In genomic region chr1:86703300-86703964, GRCm38 (mm10) we compare ENCODE assay signal across 7 mouse cellular contexts. TPM values are rescaled to one million over a fixed set of nuclear protein-coding genes. Genes with fewer than 3 reads are reported as not detected.
DNase-seq lines count a peak whose midpoint lies in the region; ATAC-seq and TF ChIP-seq lines count a peak whose summit lies in the region.

TSS of gene Dis3l2 (plus strand) at chr1:86703808.

- no peaks in the 10 kb centered on the region for H3K27me3 ChIP-seq in embryonic facial prominence, embryonic 12.5 days
- H3K27me3 ChIP-seq in kidney, adult 2 months (replicated peaks; ENCODE audit: control insufficient read depth, insufficient read depth, low read length) = no peaks in the 10 kb centered on the region
- no peaks in the 10 kb centered on the region for H3K27me3 ChIP-seq in limb, embryonic 12.5 days
- H3K27me3 ChIP-seq in midbrain, embryonic 15.5 days (replicated peaks) = no peaks in the 10 kb centered on the region
- no peaks in the 10 kb centered on the region for H3K27me3 ChIP-seq in spleen, adult 2 months (ENCODE audit: control insufficient read depth, insufficient read depth, low read length)

- H3K9ac ChIP-seq in embryonic facial prominence, embryonic 12.5 days = peak within 1 kb of the TSS; percentile 90
- H3K9ac ChIP-seq in limb, embryonic 12.5 days (replicated peaks) = peak within 1 kb of the TSS; percentile 92
- H3K9ac ChIP-seq in midbrain, embryonic 15.5 days = peak within 1 kb of the TSS; percentile 83

- H3K36me3 ChIP-seq in embryonic facial prominence, embryonic 12.5 days = no peaks in the 10 kb centered on the region
- H3K36me3 ChIP-seq in kidney, adult 2 months (ENCODE audit: control insufficient read depth, insufficient read depth, low read length) = no peaks in the 10 kb centered on the region
- no peaks in the 10 kb centered on the region for H3K36me3 ChIP-seq in limb, embryonic 12.5 days
- H3K36me3 ChIP-seq in midbrain, embryonic 15.5 days (replicated peaks) = no peaks in the 10 kb centered on the region
- H3K36me3 ChIP-seq in spleen, adult 2 months (ENCODE audit: control insufficient read depth, insufficient read depth, low read length) = no peaks in the 10 kb centered on the region

- peak; percentile 87 for DNase-seq in adrenal gland, postnatal 25 days
- peak; percentile 88 to 90 for DNase-seq in heart, adult 18-20 months
- DNase-seq in kidney, adult 2 months = peak; percentile 93
- DNase-seq in spleen, adult 2 months (ENCODE audit: low read depth in 1 of 2, low spot score in 2 of 2) = peak; percentile 39 to 77

- peak; percentile 88 for ATAC-seq in embryonic facial prominence, embryonic 12.5 days (ENCODE audit: insufficient number of reproducible peaks, insufficient read depth, low FRiP score, low TSS enrichment)
- peak; percentile 85 for ATAC-seq in limb, embryonic 12.5 days (ENCODE audit: insufficient number of reproducible peaks, insufficient read depth, low FRiP score, low TSS enrichment, low read depth)
- peak; percentile 97 for ATAC-seq in midbrain, embryonic 15.5 days (replicated peaks)

- no peak for TF ChIP-seq CTCF in kidney, adult 2 months (conservative IDR thresholded peaks at IDR 0.05; ENCODE audit: insufficient read depth, insufficient read length, low read depth, low read length)
- TF ChIP-seq CTCF in spleen, adult 2 months (IDR thresholded peaks at IDR 0.05; ENCODE audit: extremely low read depth, insufficient read depth, insufficient read length, insufficient replicate concordance) = no peak

- H3K4me1 ChIP-seq in embryonic facial prominence, embryonic 12.5 days = peaks cover 14% of the 10 kb centered on the region; the same call in 1 of the 2 replicates
- H3K4me1 ChIP-seq in kidney, adult 2 months (ENCODE audit: control insufficient read depth, insufficient read depth, low read length) = peaks cover 4% of the 10 kb centered on the region; the same call in 1 of the 2 replicates
- peaks cover 11% of the 10 kb centered on the region for H3K4me1 ChIP-seq in limb, embryonic 12.5 days (replicated peaks)
- H3K4me1 ChIP-seq in midbrain, embryonic 15.5 days = peaks cover 28% of the 10 kb centered on the region
- peaks cover 4% of the 10 kb centered on the region; the same call in 1 of the 2 replicates for H3K4me1 ChIP-seq in spleen, adult 2 months (ENCODE audit: control insufficient read depth, insufficient read depth, insufficient read length)

- 3% methylated on average over 51 of the region's 54 CpGs for WGBS in embryonic facial prominence, embryonic 12.5 days
- WGBS in kidney, adult 2 months = 2% methylated on average over 53 of the region's 54 CpGs
- WGBS in limb, embryonic 12.5 days = 2% methylated on average over 53 of the region's 54 CpGs
- WGBS in midbrain, embryonic 15.5 days = 3% methylated on average over 42 of the region's 54 CpGs
- 4% methylated on average over 54 of the region's 54 CpGs for WGBS in spleen, adult 2 months

- H3K4me2 ChIP-seq in embryonic facial prominence, embryonic 12.5 days (replicated peaks) = peak within 1 kb of the TSS; percentile 79
- H3K4me2 ChIP-seq in limb, embryonic 12.5 days = peak within 1 kb of the TSS; percentile 78
- H3K4me2 ChIP-seq in midbrain, embryonic 15.5 days = peak within 1 kb of the TSS; percentile 83

- H3K27ac ChIP-seq in embryonic facial prominence, embryonic 12.5 days = peak within 1 kb of the TSS; percentile 90
- peak within 1 kb of the TSS; percentile 80 for H3K27ac ChIP-seq in kidney, adult 2 months (ENCODE audit: insufficient read depth, low read depth, low read length)
- H3K27ac ChIP-seq in limb, embryonic 12.5 days = peak within 1 kb of the TSS; percentile 90
- H3K27ac ChIP-seq in midbrain, embryonic 15.5 days = peak within 1 kb of the TSS; percentile 87
- H3K27ac ChIP-seq in spleen, adult 2 months (ENCODE audit: insufficient read depth, low read length) = peak within 1 kb of the TSS; percentile 34

- H3K4me3 ChIP-seq in embryonic facial prominence, embryonic 12.5 days = peak within 1 kb of the TSS; percentile 89
- H3K4me3 ChIP-seq in kidney, adult 2 months (ENCODE audit: insufficient read depth, low read depth, low read length) = peak within 1 kb of the TSS; percentile 65
- H3K4me3 ChIP-seq in limb, embryonic 12.5 days (replicated peaks) = peak within 1 kb of the TSS; percentile 92
- peak within 1 kb of the TSS; percentile 87 for H3K4me3 ChIP-seq in midbrain, embryonic 15.5 days
- peak within 1 kb of the TSS; percentile 87 for H3K4me3 ChIP-seq in spleen, adult 2 months (ENCODE audit: extremely low read depth, insufficient read depth, insufficient read length)

- H3K9me3 ChIP-seq in embryonic facial prominence, embryonic 12.5 days = no peaks in the 10 kb centered on the region
- no peaks in the 10 kb centered on the region for H3K9me3 ChIP-seq in limb, embryonic 12.5 days
- H3K9me3 ChIP-seq in midbrain, embryonic 15.5 days = no peaks in the 10 kb centered on the region

- no peak for TF ChIP-seq POLR2A in kidney, adult 2 months (IDR thresholded peaks at IDR 0.05; ENCODE audit: low read depth, low read length)
- no peak; the same call in 1 of the 2 replicates for TF ChIP-seq POLR2A in spleen, adult 2 months (IDR thresholded peaks at IDR 0.05; ENCODE audit: low read depth, low read length)

RNA-seq across cellular contexts. Expression of gene Dis3l2, which starts in this region (rescaled TPM):
- total RNA-seq in adrenal gland, postnatal 25 days (2021) = 14.2 and 18.9 TPM in 2 replicates
- polyA plus RNA-seq in embryonic facial prominence, embryonic 12.5 days (2016; fragmentation: Nextera tagmentation; extraction: Ambion mirVana) = 31.8 and 32.5 TPM in 2 replicates
- 10 to 100 TPM; 11.1 to 11.6 TPM for total RNA-seq in heart, adult 18-20 months (2021)
- 15.7 and 17.2 TPM in 2 replicates for polyA plus RNA-seq in kidney, adult 2 months (2012; rRNA removed)
- 31.0 and 33.1 TPM in 2 replicates for polyA plus RNA-seq in limb, embryonic 12.5 days (2016; fragmentation: Nextera tagmentation; extraction: Ambion mirVana)
- 42.7 and 44.3 TPM in 2 replicates for polyA plus RNA-seq in midbrain, embryonic 15.5 days (2015; fragmentation: Nextera tagmentation; extraction: Ambion mirVana)
- polyA plus RNA-seq in spleen, adult 2 months (2012; rRNA removed) = 8.8 and 11.0 TPM in 2 replicates

Comparison
In these comparisons a context has a peak if more than half of its experiments do, and no peak if none do; other contexts are left out.
1. Peak in every context shown above with its lines: DNase-seq, ATAC-seq, H3K4me3 ChIP-seq and H3K27ac ChIP-seq.
2. H3K27ac ChIP-seq: peak in every context shown above with its lines; median percentile 90 in embryonic facial prominence, embryonic 12.5 days; 90 in limb, embryonic 12.5 days; 87 in midbrain, embryonic 15.5 days; 80 in kidney, adult 2 months; 34 in spleen, adult 2 months.